Mouse (Mus musculus) embryo, embryonic 11 days (tissue): ENCODE measurements at regions not wholly inside any gene's neighbourhood (a gene's known extent, or its start where the extent isn't known, plus 50 kb on each side); places are given as distances from the start of the nearest gene placed in this dataset.
A peak's percentile ranks its signal among the peaks of the same experiment; 100 is the strongest.
"Not testable (repeated sequence)": the region's sequence is repeated elsewhere in the genome, so short reads cannot be mapped to it uniquely, and the experiment has no call there.

Source experiments
- DNase-seq: peaks from one replicate; pipeline ENCODE4 v3.0.0-alpha.2; 2015

GRCm38 (mm10) chr5:40441239-40441638, 686.0 kb upstream of the Hs3st1 start:
- no peak for DNase-seq

DNA sequence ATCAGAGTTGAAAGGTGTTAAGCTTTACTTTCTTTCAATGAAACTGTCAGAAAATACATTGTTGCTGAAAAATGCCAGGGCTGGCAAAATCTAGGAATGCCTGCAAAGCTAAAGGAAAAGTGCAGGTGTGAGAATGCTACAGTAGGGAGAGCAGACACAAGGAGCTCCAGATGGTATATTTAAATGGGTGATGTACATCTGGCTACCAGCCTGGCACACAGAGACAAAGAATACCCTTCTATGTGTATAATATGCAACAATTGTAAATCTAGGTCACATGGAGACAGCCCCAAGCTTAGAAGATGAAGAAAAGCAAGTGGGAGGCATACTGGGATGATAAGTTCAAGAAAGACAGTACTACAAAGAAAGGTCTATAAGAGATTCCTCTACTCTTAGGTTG, 647.4 kb upstream of the Hs3st1 start:
- no peak for DNase-seq

DNA sequence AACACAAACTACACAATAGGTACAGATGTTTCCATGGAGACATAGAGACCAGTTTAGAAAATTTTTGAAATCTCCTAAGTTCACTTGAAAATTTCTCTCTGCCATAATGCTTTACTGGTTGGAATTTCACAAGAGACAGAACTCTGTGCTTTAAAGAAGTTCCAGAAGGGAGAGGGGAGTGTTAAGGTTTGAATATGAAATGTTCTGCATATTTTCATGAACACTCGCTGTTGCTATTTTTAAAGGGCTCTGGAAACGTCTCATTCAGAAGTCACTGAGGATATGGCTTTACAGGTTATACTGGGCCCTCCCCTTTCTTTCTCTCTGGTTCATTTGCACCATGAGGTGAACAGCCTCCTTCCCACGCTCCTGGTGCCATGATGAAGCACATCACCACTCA, 639.5 kb upstream of the Hs3st1 start:
- no peak for DNase-seq

- DNase-seq, result no peak
These were observed 634.3 kb upstream of the Hs3st1 start for GRCm38 (mm10) chr5:40389591-40389990.

GRCm38 (mm10) chr5:40366956-40367355, 611.7 kb upstream of the Hs3st1 start:
- DNase-seq, result no peak

GRCm38 (mm10) chr5:40331237-40331636, 576.0 kb upstream of the Hs3st1 start:
- peak; percentile 11 for DNase-seq

- no peak for DNase-seq
These were observed 553.2 kb upstream of the Hs3st1 start for GRCm38 (mm10) chr5:40308510-40308909.

DNA sequence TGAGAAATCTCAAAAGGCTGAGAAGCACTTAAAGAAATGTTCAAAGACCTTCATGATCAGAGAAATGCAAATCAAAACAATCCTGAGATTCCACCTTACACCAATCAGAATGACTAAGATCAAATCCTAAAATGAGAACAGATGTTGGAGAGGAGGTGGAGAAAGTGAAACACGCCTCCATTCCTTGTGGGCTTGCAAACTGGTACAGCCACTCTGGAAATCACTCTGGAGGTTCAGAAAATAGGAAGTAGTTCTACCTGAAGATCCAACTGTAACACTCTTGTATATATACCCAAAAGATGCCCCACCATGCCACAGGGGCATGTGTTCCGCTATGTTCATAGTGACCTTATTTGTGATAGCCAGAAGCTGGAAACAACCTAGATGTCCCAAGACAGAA, 549.5 kb upstream of the Hs3st1 start:
- DNase-seq, result not testable (repeated sequence)

DNA sequence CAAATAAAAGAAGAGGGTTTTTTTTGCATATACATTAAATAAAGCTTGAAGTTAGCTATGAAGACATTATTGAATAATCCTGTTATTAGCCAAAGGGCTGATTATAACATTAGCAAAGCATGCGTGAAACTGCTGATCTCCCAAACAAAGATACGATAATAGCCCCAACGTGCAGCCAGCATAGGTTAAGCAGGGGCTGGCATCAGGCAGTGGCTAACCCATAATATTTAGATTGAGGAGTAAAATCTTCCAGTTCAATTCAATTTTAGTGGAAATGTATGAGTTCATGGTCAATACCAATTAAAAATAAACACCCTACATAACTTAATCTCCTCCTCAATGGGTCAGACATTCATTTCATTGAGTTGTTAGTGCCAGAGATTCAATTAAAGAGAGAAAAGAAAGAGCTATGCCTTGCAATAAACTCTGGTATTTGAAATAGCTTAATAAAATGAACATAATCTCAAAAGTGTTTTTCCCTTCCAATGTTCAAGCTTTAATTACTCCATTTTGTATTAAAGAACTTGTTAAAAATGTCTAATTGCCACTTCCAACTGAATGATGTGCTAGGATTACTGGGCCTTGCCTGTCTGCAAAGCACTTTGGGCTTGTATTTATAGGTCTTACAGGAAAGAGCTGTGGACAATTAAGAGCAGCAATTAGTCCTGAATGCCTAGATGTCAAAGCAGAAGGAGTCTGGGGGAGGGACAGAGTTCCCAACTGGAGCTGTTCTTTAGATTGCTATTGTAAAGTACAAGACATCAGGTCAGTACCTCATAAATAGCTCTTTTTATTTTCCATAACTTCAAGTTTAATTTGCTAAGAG, 539.8 kb upstream of the Hs3st1 start:
- peak; percentile 3 for DNase-seq

DNA sequence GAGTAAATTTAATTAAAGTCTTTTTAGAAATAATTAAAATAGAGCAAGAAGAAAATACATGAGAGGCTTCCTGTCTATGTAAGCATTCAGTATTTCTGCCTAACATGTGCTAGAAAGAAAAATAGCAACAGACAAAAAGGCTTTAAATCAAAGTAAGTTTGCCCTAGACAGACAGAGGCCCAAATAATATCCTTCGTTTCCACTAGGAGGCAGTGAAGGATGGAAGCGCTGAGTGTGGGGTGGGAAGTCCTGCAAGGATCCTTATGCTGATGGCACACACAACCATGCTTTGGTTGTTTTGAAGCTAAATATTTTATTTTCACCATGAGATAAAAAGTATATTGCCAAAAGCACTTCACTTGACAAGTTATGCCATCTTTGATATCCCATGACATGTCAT, 527.1 kb upstream of the Hs3st1 start:
- peak; percentile 19 for DNase-seq

GRCm38 (mm10) chr5:40246664-40247063, 491.4 kb upstream of the Hs3st1 start:
- DNase-seq, result no peak
